Mouse (Mus musculus) macrophage (primary cell): ENCODE results near the gene Cpsf3. TPM values are rescaled to one million over a fixed set of nuclear protein-coding genes. Genes with fewer than 3 reads are reported as not detected.

Experiments
- H3K27ac ChIP-seq: fragments of 350-480 bp; formaldehyde crosslinking; 2 replicates; pipeline ENCODE4 v1.9.0; 2021
- H3K36me3 ChIP-seq: fragments of 350-480 bp; formaldehyde crosslinking; 2 replicates; pipeline ENCODE4 v1.9.0; 2021; ENCODE audit errors: inconsistent target
- H3K4me3 ChIP-seq: fragments of 350-480 bp; formaldehyde crosslinking; 2 replicates; pipeline ENCODE4 v1.9.0; 2021; ENCODE audit errors: inconsistent target
- H3K79me2 ChIP-seq: fragments of 350-480 bp; formaldehyde crosslinking; 2 replicates; pipeline ENCODE4 v1.9.0; 2021; ENCODE audit errors: inconsistent target
- WGBS: methylation state at CpG from one replicate; pipeline ENCODE4 v1.1.7; 2026; ENCODE audit warnings: inconsistent platforms; ENCODE audit not compliant: missing documents; 5-methylcytosine and 5-hydroxymethylcytosine counted together
- polyA plus RNA-seq: library from polyadenylated mRNA; stranded (reverse); fragments of 250-400 nt; gene quantifications from 3 replicates; pipeline ENCODE4 v1.2.4, GENCODE M21; 2018; ENCODE audit warnings: inconsistent platforms

The Cpsf3 gene
- polyA plus RNA-seq, 1 experiment from 2014 or later: 58.9 TPM

DNA sequence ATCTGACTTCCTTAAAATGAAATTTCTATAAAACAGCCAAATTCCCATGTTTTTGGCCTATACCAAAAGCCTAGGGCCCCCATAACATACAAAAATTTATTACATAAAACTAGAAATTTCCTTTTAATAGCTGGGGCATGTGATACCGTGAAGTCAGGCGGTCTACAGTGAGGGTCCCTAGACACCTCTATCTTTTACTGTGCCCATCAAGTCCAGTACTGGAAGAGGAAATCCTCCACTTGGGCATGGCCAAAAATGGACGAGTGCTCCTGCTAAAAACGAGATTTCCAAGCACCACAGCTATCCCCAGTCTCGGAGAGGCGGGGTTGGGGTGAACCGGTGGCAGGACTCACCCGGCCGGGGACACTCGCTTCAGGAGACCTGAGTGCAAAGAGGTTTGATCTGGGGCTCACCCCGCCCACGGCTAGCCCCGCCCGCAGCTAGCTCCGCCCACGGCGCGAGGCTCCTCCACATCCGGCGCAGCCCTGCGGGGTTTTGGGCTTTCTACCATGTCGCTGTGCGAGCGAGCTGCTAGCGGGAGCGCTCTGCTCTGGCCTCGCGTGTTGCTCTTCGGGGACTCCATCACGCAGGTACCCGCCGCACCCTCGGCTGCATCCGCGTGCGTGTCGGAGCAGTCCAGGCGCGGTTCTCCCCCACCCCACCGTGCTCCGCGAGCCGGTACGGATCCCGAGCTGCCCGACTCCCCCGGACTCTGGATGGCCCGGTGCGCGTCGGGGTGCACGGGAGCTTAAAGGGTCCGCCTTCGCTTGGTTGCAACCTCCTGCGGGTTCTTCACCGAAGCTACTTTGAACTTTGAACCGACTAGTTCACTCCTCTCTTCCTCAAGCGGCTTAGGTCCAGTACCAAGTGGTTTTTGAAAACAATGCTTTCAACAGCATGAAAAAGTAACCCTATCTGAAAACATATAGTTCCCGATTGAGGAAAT lies 31.0 kb downstream of the Cpsf3 start, which contains the start of gene Iah1:
Iah1 (plus strand) TSS at position 467 of the 946 bp plus-strand sequence.
- Histone ChIP-seq H3K36me3 (peaks cover 50% of the 10 kb centered on the region; the same call in 1 of the 2 replicates), H3K79me2 (no peaks in the 10 kb centered on the region), H3K4me3 (peak within 1 kb of the TSS; percentile 41), H3K27ac (no peak within 1 kb of the TSS)
- 3% methylated on average over 49 of the region's 59 CpGs for WGBS

DNA sequence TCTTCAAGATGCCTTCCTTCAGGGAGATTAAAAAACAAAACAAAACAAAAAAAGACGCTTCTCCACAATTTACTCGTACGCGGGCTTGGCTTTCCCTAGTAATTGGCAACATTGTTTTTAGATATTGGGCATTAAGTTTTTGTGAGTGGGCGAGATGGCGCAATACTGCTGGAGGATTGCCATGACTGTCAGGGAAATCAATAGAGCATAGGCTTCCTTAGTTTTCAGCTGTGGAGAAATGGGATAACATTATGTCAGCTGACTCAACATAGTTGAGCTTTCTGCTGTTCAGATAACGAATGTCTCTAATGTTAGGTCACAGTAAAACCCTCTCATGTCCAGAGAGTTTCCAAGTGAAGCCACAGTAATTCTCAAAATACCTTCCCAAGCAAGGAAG lies 31.7 kb downstream of the Cpsf3 start:
- Histone ChIP-seq H3K4me3 (peak overlapping the region; percentile 41), H3K79me2 (no peaks in the 10 kb centered on the region), H3K27ac (no peak overlapping the region), H3K36me3 (peaks cover 48% of the 10 kb centered on the region; the same call in 1 of the 2 replicates)
- WGBS: 55% methylated on average over 7 of the region's 7 CpGs

DNA sequence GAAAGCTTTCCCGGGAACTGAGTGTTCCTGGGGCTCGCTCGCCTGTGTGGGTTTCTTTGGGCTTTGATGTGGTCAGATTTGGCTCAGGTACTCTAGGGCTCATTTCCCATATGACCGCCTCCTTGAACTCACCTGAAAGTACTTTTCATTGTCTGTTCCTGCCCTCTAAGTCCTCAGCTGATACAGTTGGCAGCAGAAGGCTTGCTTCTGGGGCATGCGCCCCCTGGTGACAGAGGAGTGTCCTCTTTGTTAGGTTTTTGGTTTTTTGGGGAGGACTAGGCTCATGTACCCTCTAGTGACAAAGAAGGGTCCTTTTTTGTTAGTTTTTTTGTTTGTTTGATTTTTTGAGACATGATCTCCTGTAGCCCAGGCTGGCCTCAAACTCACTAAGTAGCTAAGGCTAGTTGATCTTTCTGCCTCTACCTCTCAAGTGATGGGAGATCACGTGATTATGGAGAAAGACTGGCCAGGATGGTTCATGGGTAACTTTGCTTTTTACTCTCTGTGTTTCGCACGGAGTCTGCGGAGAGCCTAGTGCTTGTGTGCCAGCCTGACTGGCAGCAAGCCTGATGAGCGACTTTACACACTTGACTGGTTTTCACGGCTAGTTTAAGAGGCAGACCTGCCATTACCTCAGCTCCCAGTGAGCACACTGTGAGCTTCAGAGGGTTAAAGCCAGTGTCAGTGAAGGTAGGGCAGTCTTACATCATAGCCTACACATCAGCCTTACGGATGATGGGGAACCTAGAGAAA lies 33.1 kb downstream of the Cpsf3 start:
- WGBS: 86% methylated on average over 12 of the region's 12 CpGs
- Histone ChIP-seq H3K27ac (no peak overlapping the region), H3K79me2 (no peaks in the 10 kb centered on the region), H3K36me3 (peaks cover 44% of the 10 kb centered on the region; the same call in 1 of the 2 replicates), H3K4me3 (no peak overlapping the region)

DNA sequence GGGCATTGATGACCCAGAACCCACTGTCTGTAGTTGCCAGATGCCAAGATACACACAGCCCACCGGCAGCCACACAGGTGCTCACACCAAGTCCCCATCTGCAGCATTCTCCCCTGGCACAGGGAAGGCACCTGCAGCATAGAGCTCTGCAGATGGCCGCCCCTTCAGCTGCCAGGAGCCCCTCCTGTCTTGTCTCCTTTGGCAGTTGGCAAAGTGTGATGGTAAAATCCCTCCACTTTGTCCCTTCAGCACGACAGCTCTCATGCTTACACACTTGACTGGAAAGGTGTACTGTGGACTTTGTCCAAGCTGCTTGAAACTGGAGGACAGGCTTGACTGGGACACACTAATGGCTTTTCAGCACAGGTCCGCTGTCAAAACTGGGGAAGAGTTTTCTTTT lies 35.1 kb downstream of the Cpsf3 start:
- no peak overlapping the region for H3K27ac ChIP-seq
- H3K79me2 ChIP-seq: no peaks in the 10 kb centered on the region
- 90% methylated on average over 4 of the region's 4 CpGs for WGBS
- H3K4me3 ChIP-seq: no peak overlapping the region
- H3K36me3 ChIP-seq: peaks cover 47% of the 10 kb centered on the region

DNA sequence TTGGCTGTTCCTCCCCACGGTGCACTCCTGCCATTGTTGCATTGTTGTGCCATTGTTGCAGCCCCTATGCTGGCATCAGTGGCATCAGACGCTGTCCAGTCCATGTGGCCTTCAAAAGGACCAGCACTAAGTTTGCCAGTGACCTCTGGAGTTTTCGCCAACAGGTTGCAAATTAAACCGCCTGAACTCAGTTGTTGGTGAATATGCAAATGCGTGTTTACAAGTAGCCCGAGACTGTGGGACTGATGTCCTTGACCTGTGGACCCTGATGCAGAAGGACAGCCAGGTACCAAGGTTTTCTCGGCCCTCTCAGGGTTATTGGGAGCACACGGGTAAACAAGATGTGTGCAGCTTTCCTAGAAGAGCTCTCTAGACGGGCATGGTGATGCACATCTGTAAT lies 36.0 kb downstream of the Cpsf3 start:
- H3K4me3 ChIP-seq: no peak overlapping the region
- no peak overlapping the region for H3K27ac ChIP-seq
- H3K36me3 ChIP-seq: peaks cover 53% of the 10 kb centered on the region
- no peaks in the 10 kb centered on the region for H3K79me2 ChIP-seq
- 95% methylated on average over 9 of the region's 9 CpGs for WGBS

DNA sequence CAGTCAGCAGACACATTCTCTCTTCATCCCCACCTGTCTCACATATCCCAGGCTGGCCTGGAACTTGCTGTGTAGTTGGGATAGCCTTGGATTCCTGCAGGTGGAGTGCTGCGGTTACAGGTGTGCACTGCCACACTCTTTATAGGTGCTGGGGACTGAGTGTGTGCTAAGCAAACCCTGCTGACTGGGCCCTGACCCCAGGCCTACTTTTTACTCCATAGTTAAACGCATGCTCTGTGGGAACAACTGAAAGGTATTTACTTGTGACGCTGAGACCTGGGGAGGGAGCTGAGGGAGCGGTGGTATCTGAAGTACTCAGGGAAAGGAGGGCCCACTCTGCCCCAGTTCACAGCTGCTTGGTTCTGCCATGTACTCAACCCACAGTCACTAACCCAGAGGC lies 37.1 kb downstream of the Cpsf3 start:
- H3K27ac ChIP-seq: no peak overlapping the region
- 100% methylated on average over 4 of the region's 4 CpGs for WGBS
- peaks cover 64% of the 10 kb centered on the region for H3K36me3 ChIP-seq
- H3K4me3 ChIP-seq: no peak overlapping the region
- no peaks in the 10 kb centered on the region for H3K79me2 ChIP-seq

DNA sequence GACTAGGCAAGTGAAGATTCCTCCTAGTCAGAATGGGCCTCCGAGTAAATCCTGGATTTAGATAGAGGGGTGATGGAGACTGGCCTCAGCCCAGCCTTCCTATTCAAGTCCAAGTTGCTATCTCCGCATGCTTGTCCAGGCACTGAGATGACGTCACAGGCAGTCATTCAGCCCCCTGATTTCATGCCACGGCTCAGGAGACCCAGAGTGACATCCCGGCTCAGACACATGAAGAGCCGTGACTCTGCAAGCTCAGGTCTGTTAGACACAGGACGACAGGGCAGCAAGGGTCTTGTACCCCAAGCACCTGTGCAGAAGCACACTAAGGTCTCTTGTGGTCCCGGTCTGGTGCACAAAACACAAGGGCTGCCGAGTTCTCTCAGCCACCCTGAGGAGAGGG lies 37.7 kb downstream of the Cpsf3 start:
- 94% methylated on average over 9 of the region's 9 CpGs for WGBS
- H3K36me3 ChIP-seq: peaks cover 69% of the 10 kb centered on the region

DNA sequence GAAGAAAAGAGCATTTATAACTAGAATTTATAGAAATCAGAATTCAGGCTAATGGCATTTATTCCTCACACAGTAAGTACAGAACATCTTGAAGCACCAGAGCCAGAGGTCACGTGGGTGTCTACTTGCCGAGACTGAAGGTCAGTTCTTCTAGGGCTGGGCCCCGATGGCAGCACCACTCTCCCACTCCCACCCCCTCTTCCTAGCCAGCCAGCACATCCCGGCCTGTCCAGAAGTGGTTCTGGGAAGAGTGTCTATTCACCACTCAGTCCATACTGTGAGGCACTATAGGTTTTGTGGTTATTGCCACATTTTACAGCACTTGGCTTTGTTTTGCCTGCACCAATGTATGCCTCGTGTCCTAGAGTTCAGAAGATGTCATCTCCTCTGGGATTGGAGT lies 38.9 kb downstream of the Cpsf3 start:
- WGBS: 90% methylated on average over 5 of the region's 5 CpGs
- Histone ChIP-seq H3K36me3 (peaks cover 82% of the 10 kb centered on the region), H3K4me3 (no peak overlapping the region), H3K79me2 (no peaks in the 10 kb centered on the region), H3K27ac (no peak overlapping the region)

More for the DNA sequence above, 37.7 kb downstream of the Cpsf3 start:
- Histone ChIP-seq H3K79me2 (no peaks in the 10 kb centered on the region), H3K27ac (no peak overlapping the region), H3K4me3 (no peak overlapping the region)

DNA sequence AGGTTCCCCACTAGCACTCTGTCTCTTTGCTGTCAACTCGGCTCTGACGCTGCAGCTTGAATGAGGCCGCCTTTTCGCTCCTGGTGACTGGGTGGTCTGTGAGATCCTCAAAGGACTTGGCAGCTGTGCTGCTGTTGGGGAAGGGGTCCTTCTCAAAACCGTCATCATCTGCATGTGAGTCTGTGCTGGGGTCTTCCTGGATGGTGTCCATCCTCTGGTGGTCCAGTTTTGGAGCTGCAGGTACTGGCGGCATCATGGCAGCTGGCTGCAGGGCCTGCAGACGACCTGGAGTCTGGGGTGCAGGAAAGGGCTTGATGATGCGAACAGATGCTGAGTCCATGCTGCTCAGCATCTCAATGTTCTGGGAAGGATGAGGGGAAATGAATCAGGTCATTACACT lies 40.1 kb downstream of the Cpsf3 start:
- Histone ChIP-seq H3K27ac (no peak overlapping the region), H3K36me3 (peaks cover 86% of the 10 kb centered on the region), H3K79me2 (no peaks in the 10 kb centered on the region), H3K4me3 (no peak overlapping the region)
- 96% methylated on average over 8 of the region's 8 CpGs for WGBS

DNA sequence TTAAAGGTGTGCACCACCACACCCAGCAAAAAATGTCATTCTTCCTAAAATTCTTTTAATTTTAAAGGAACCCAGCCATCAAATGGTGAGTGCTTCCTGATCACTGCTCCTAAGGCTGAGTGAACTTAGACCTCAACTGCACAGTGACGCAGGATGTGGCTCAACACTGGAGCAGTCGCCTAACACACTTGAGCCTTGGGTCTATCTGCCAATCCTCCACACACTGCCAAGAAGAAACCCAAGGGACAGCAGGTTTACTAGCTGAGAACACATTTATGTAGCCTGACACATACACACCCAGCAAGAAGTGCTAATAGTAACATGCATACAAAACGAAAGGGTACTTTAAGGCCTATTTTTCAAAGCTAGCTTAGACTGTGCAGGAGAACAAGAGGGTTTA lies 41.1 kb downstream of the Cpsf3 start:
- Histone ChIP-seq H3K36me3 (peaks cover 86% of the 10 kb centered on the region), H3K79me2 (no peaks in the 10 kb centered on the region), H3K27ac (no peak overlapping the region), H3K4me3 (no peak overlapping the region)
- 92% methylated on average over 3 of the region's 3 CpGs for WGBS

DNA sequence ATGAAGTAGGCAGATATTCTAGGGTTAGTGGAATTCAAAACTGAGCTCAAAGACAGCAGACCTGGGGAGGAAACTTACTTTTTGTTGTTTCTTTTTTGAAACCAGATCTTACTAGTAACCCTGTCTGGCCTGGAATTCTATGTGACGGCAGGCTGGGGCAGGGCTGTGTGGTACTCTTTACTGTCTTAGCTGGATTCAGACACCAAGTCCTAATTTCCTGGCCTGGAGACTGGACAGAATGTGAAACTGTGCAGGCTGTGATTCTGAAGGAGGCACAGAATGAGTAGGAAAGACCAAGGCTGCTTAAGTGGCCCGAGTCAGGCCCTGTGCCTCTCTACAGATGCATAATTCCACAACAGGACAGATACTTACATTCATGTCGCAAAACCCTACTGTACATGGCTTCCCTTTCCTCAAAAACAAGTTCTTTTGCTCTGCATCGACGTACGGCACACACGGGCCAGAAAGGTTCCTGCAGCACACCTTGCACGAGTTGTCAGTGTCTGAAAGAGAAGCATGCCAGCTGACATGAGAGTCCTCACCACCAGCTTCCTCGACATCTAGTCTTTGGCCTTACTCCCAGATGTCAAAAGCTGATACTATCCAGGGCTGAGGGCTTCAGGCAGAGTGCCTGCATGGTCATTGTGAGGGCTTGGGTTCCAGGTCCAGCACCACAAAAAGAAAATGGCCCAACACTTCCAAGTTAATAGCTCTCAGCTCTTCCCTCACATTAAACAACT lies 44.6 kb downstream of the Cpsf3 start:
- H3K36me3 ChIP-seq: peaks cover 86% of the 10 kb centered on the region
- no peak overlapping the region for H3K27ac ChIP-seq
- H3K4me3 ChIP-seq: no peak overlapping the region
- H3K79me2 ChIP-seq: peaks cover 4% of the 10 kb centered on the region; the same call in 1 of the 2 replicates
- WGBS: 96% methylated on average over 9 of the region's 9 CpGs

DNA sequence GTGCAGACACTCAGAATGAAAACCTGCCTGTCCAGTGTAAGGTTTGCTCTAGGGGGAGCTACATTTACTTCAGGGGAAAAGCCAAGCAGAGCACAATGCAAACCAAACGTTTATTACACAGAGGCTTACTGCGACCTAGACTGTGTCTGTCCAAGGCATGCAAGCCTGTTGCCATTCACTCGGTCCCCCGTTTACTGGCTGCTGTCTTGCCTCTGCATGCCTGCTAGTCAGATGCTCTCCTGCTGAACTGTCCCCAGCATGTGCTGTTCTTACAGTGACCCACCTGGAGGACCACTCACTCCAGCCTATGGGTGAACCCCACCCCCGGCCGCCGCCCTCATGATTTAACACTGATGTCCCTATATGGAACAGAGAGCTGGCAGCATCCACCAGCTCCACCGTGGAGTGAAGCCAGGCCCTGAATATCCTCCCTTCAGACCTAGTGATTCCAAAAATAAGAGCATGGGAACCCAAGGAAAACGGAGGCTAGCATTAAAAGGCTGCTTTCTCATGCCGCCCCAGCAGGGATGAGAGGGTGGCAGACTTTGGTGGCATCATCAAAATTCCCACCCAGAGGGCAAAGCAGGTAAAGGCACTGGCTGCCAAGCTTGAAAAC lies 45.9 kb downstream of the Cpsf3 start:
- Histone ChIP-seq H3K36me3 (peaks cover 76% of the 10 kb centered on the region), H3K4me3 (no peak overlapping the region), H3K27ac (no peak overlapping the region), H3K79me2 (peaks cover 10% of the 10 kb centered on the region; the same call in 1 of the 2 replicates)
- 91% methylated on average over 10 of the region's 10 CpGs for WGBS

DNA sequence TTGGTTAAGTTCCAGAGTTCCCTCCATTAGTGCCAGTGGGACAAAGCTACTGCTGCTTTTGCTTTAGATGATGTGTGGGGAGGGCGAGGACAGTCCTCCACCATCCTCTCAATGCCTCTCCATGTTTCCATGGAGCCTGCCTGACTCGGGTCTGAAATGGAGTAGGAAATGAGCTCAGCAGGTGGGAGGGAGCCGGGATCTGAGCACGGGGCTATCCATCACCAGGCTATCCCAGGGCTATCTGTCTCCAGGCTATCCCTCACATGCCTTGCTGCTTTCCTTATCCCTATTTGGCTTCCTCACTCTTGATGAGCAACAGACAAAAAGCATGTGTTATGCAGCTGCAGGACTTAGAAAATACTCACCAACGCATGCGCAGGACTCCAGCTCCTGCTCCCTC lies 46.5 kb downstream of the Cpsf3 start:
- Histone ChIP-seq H3K36me3 (peaks cover 70% of the 10 kb centered on the region), H3K27ac (no peak overlapping the region)
- WGBS: 89% methylated on average over 6 of the region's 6 CpGs

DNA sequence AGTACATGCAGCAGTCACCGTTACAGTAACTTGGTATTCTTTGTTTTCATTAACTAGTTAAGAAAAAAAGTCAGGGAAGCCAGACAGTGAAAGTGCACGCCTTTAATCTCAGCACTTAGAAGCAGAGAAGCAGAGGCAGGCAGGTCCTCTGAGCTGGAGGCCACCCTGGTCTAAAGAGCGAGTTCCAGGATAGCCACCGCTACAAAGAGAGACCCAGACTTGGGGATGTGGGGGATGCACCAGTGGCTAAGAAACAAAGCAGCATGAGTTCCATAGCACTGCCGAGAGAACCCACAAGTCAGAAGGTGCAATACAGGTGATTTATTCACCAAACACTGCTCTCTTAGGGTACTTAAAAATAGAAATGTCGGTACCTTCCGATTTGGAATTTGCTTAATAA lies 47.8 kb downstream of the Cpsf3 start:
- no peak overlapping the region for H3K27ac ChIP-seq
- 100% methylated on average over 7 of the region's 7 CpGs for WGBS
- H3K79me2 ChIP-seq: peaks cover 10% of the 10 kb centered on the region; the same call in 1 of the 2 replicates
- peaks cover 57% of the 10 kb centered on the region for H3K36me3 ChIP-seq
- H3K4me3 ChIP-seq: no peak overlapping the region

More for the DNA sequence above, 46.5 kb downstream of the Cpsf3 start:
- Histone ChIP-seq H3K4me3 (no peak overlapping the region), H3K79me2 (peaks cover 10% of the 10 kb centered on the region; the same call in 1 of the 2 replicates)
